Mouse (Mus musculus) midbrain, embryonic 14.5 days (tissue): ENCODE measurements around the gene Nova2. TPM values are rescaled to one million over a fixed set of nuclear protein-coding genes. Genes with fewer than 3 reads are reported as not detected.
A peak's percentile ranks its signal among the peaks of the same experiment; 100 is the strongest.

Experiments used
- ATAC-seq: fragments of 200-750 bp; cut with Nextera tagmentation; 2 replicates; pipeline ENCODE4 v1.8.0; 2017; ENCODE audit warnings: moderate number of reproducible peaks, moderate library complexity; ENCODE audit not compliant: low FRiP score, low TSS enrichment
- DNase-seq: peaks from one replicate; pipeline ENCODE4 v3.0.0-alpha.2; 2015
- H3K27ac ChIP-seq: fragments of 300-500 bp; sonication (generic); replicated peaks from 2 replicates; pipeline ENCODE4 v1.5.1; 2014; ENCODE audit warnings: mild to moderate bottlenecking, low read depth, low read length, moderate library complexity
- H3K27me3 ChIP-seq: fragments of 300-500 bp; sonication (generic); 2 replicates; pipeline ENCODE4 v1.6.1; 2014; ENCODE audit warnings: low read length, control low read depth, mixed read lengths; ENCODE audit not compliant: control insufficient read depth, insufficient read depth
- H3K36me3 ChIP-seq: fragments of 300-500 bp; sonication (generic); 2 replicates; pipeline ENCODE4 v1.6.1; 2014; ENCODE audit warnings: low read length, control low read depth; ENCODE audit not compliant: control insufficient read depth, insufficient read depth
- H3K4me1 ChIP-seq: fragments of 300-500 bp; sonication (generic); 2 replicates; pipeline ENCODE4 v1.6.1; 2014; ENCODE audit warnings: mild to moderate bottlenecking, antibody characterized with exemption, low read length, control low read depth; ENCODE audit not compliant: control insufficient read depth, insufficient read depth
- H3K4me2 ChIP-seq: fragments of 300-500 bp; sonication (generic); 2 replicates; pipeline ENCODE4 v1.6.1; 2014; ENCODE audit warnings: mild to moderate bottlenecking, low read length, moderate library complexity
- H3K4me3 ChIP-seq: fragments of 300-500 bp; sonication (generic); replicated peaks from 2 replicates; pipeline ENCODE4 v1.5.1; 2014; ENCODE audit warnings: low read depth, low read length
- H3K9ac ChIP-seq: fragments of 300-500 bp; sonication (generic); replicated peaks from 2 replicates; pipeline ENCODE4 v1.6.1; 2014; ENCODE audit warnings: mild to moderate bottlenecking, low read length, moderate library complexity
- H3K9me3 ChIP-seq: fragments of 300-500 bp; sonication (generic); 2 replicates; pipeline ENCODE4 v1.6.1; 2016; ENCODE audit warnings: low read length, control low read depth, mixed read lengths; ENCODE audit not compliant: control insufficient read depth
- WGBS: fragments of 180-500 bp; shearing (Covaris S2); extraction: QIAGEN DNeasy Blood & Tissue Kit; methylation state at CpG from one replicate; pipeline ENCODE4 v1.1.7; 2014; 5-methylcytosine and 5-hydroxymethylcytosine counted together
- polyA plus RNA-seq: library from polyadenylated mRNA; unstranded; fragments of >200 nt; fragmentation: Nextera tagmentation; extraction: Ambion mirVana; gene quantifications from 2 replicates; pipeline ENCODE4 v1.2.1, GENCODE M21; 2014

Gene Nova2
- polyA plus RNA-seq, 1 experiment from 2014 or later = 20.7 TPM

DNA sequence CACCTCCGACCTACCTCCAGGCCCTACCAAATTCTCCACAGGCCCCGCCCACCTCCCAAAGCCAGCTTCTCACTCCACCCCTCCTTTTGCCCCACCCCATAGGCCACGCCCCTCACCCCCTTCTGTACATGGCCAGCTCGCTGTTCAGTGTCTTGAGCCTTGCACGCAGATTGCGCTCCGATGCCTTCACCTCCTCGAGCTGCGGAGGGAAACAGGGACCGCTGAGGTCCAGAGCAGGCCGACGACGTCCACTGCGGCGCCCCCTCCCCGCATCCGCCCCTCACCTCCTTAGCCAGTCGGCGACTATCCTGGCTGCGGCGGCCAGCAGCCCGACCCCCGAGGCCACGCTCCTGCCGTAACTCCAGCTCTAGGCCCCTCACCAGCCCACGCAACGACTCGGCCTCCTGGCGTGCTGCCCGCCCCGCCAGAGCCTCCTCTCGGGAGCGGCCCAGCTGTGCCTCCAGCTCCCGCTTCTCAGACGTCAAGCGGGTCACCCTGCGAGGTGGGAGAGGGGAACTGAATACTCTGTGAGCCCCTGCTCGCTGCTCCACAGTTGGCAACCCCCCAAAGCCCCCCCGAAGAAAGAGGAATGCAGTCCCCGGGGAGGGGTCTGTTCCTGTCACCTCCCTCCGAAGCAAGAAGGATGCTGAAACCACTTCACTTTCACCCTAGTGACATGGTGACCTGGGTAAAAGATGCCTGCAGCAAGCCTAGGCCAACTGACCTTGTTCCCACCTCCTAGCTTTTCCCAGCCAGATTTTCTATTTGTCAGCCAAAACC lies 31.8 kb upstream of the Nova2 start:
- ATAC-seq (peak; percentile 21; the same call in 1 of the 2 replicates), DNase-seq (peak; percentile 66)
- H3K36me3 ChIP-seq = no peaks in the 10 kb centered on the region
- H3K4me3 ChIP-seq = peak overlapping the region; percentile 45
- H3K27ac ChIP-seq = no peak overlapping the region
- H3K4me1 ChIP-seq = peaks cover 17% of the 10 kb centered on the region
- no peaks in the 10 kb centered on the region for H3K9me3 ChIP-seq
- no peaks in the 10 kb centered on the region for H3K27me3 ChIP-seq
- H3K4me2 ChIP-seq = peak overlapping the region; percentile 69
- peak overlapping the region; percentile 54 for H3K9ac ChIP-seq
- 1% methylated on average over 41 of the region's 41 CpGs for WGBS

DNA sequence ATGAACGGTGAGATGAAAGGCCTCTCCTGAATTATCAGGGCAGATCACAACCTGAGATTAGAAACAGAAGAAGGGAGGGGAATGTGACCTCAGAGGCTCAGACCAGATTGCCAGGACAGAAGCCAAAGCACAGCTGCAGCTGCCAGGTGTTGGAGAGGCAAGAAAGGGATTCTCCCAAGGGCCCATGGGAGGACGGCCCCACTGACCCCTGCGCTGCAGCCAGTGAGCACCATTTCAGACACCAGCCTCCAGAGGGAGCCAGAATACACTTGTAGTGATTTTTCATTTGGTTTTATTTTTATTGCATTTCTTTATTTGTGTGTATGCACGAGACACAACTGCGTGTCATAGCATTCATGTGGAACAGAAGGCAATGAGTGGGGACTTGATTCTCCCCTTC lies 29.2 kb upstream of the Nova2 start:
- no peak overlapping the region for H3K9ac ChIP-seq
- H3K27ac ChIP-seq = 0 out of 2 replicates have a peak overlapping the region, but pooled peaks have one; percentile 9
- no peaks in the 10 kb centered on the region for H3K27me3 ChIP-seq
- no peaks in the 10 kb centered on the region for H3K9me3 ChIP-seq
- H3K36me3 ChIP-seq = no peaks in the 10 kb centered on the region
- peaks cover 17% of the 10 kb centered on the region for H3K4me1 ChIP-seq
- ATAC-seq = no peak
- H3K4me3 ChIP-seq = no peak overlapping the region
- WGBS = 25% methylated on average over 5 of the region's 5 CpGs
- peak; percentile 80 for DNase-seq
- H3K4me2 ChIP-seq = no peak overlapping the region

DNA sequence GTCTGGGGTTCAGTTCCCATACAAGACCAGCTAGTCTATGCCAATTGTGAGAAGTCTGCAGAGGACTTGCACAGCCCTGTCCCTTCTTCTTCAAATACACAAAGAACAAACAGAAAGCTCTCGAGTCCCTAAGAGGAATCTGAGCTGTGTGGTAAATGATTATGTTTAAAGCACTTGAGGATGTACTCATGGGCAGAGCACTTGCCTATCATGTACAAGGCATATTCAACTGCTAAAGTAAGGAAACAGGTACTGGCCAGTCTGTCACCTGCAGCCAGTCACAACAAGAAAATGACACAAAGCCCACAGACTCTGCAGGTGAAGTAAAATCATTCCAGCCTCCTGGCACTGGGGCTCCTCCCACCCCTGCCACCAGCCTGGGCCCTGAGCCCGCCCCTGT lies 25.2 kb upstream of the Nova2 start:
- WGBS = 93% methylated on average over 2 of the region's 2 CpGs
- no peak overlapping the region for H3K4me3 ChIP-seq
- no peaks in the 10 kb centered on the region for H3K36me3 ChIP-seq
- H3K9me3 ChIP-seq = no peaks in the 10 kb centered on the region
- H3K4me1 ChIP-seq = no peaks in the 10 kb centered on the region
- DNase-seq (no peak), ATAC-seq (no peak)
- no peak overlapping the region for H3K27ac ChIP-seq
- no peak overlapping the region for H3K4me2 ChIP-seq
- no peak overlapping the region for H3K9ac ChIP-seq
- no peaks in the 10 kb centered on the region for H3K27me3 ChIP-seq

DNA sequence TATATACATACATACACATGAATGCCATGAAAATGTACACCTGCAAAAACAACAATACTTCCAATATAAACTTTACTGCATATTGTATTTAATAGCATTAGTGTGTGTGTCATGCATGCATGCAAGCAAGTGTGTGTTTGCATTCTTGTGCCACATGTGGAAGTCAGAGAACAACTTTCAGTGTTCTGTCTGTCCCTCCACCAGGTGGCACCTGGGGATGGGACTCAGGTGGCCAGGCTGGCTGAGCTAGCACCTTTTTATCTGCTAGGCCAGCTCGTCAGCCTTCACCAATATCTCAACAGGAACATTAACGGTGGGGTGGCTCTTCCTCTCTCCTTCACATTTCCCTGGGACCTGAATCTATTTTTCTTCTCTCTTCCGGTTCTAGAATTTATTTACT lies 23.2 kb upstream of the Nova2 start:
- DNase-seq (peak; percentile 29), ATAC-seq (no peak)
- no peaks in the 10 kb centered on the region for H3K27me3 ChIP-seq
- 74% methylated on average over 3 of the region's 3 CpGs for WGBS
- no peak overlapping the region for H3K4me3 ChIP-seq
- no peak overlapping the region for H3K4me2 ChIP-seq
- H3K9me3 ChIP-seq = no peaks in the 10 kb centered on the region
- H3K4me1 ChIP-seq = no peaks in the 10 kb centered on the region
- H3K9ac ChIP-seq = no peak overlapping the region; the same call in 1 of the 2 replicates
- 0 out of 2 replicates have a peak, but pooled peaks cover 3% of the 10 kb centered on the region for H3K36me3 ChIP-seq
- H3K27ac ChIP-seq = no peak overlapping the region

DNA sequence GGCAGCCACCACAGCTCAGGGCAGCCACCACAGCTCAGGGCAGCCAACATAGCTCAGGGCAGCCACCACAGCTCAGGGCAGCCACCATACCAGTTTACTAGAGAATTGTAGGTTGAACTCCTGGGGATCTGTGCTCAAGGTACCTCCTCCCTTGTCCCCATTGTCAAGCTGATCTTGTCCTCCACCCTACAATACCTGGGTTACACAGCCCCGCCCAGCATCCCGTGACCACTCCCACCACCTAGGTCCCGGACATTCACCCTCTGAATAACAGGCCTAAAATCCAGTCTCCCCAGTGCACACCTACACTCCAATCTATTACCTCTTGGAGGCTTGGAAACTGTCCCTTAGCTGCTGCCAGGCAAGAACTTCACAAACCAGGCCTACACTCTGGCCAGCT lies 20.7 kb upstream of the Nova2 start:
- H3K4me2 ChIP-seq = no peak overlapping the region
- no peaks in the 10 kb centered on the region for H3K27me3 ChIP-seq
- H3K9ac ChIP-seq = no peak overlapping the region
- no peak for DNase-seq
- 0 out of 2 replicates have a peak, but pooled peaks cover 3% of the 10 kb centered on the region for H3K36me3 ChIP-seq
- H3K4me1 ChIP-seq = peaks cover 8% of the 10 kb centered on the region
- H3K27ac ChIP-seq = no peak overlapping the region
- WGBS = 80% methylated on average over 3 of the region's 3 CpGs
- no peak overlapping the region for H3K4me3 ChIP-seq
- H3K9me3 ChIP-seq = no peaks in the 10 kb centered on the region
- no peak for ATAC-seq

DNA sequence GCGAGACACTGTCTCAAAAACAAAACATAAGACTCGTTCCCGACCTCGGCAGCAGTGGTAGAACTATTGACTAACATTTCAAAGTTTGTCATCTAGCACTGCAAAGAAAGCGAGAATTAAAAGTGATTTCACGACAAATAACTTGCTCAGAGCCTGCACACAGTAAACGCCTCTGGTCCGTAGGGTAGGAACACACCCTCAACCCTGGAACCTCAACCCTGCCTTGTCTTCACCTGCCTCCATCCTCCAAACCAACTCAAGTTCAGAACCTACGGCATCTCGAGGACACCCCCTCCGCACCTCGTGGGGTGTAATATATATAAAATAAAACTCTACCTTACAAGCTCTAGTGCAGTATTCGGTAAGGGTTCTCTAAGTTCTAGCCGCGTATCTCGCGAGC lies 15.9 kb upstream of the Nova2 start:
- peaks cover 8% of the 10 kb centered on the region for H3K4me1 ChIP-seq
- ATAC-seq (peak; percentile 24), DNase-seq (no peak)
- 0 out of 2 replicates have a peak, but pooled peaks cover 3% of the 10 kb centered on the region for H3K36me3 ChIP-seq
- no peak overlapping the region for H3K27ac ChIP-seq
- peak overlapping the region; percentile 39; the same call in 1 of the 2 replicates for H3K9ac ChIP-seq
- peak overlapping the region; percentile 77 for H3K4me2 ChIP-seq
- WGBS = 6% methylated on average over 17 of the region's 17 CpGs
- H3K4me3 ChIP-seq = peak overlapping the region; percentile 57
- no peaks in the 10 kb centered on the region for H3K27me3 ChIP-seq
- H3K9me3 ChIP-seq = no peaks in the 10 kb centered on the region

DNA sequence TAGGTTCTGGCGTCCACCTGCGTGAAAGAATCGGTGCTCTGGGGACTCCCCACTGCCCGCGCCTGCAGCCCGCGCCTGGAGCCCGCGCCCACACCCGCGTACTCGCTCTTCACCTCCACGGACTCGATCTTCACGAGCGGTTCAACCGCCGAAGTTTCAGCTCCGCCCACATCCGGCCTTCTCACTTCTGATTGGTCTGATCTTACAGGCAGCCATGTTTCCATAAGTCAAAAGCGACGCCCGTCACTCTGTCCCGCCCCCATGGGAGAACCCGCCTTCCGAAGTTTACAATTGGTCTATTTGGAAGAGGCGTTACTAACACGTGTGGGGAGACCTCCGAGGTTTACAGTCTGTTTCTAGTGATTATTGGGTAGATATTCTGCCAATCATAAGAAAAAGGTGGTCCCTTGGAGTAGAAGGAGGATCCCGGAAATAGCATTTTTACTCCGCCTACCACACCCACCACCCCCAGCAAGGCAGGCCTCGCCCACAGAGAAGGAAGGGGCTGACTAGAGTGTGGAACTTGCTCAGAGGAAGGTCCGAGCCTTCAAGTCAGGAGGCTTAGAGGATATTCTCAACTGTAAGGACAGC lies 15.4 kb upstream of the Nova2 start, which contains the start of gene Ccdc61:
Gene Ccdc61 (minus strand): TSS at position 175 of the 591 bp plus-strand sequence.
- Histone ChIP-seq H3K9ac (peak within 1 kb of the TSS; percentile 39; the same call in 1 of the 2 replicates), H3K4me3 (peak within 1 kb of the TSS; percentile 57), H3K4me1 (peaks cover 8% of the 10 kb centered on the region), H3K9me3 (no peaks in the 10 kb centered on the region), H3K4me2 (peak within 1 kb of the TSS; percentile 77), H3K36me3 (0 out of 2 replicates have a peak, but pooled peaks cover 3% of the 10 kb centered on the region), H3K27me3 (no peaks in the 10 kb centered on the region), H3K27ac (no peak within 1 kb of the TSS; the same call in 1 of the 2 replicates)
- peak; percentile 100 for ATAC-seq
- under 1% methylated on average over 33 of the region's 33 CpGs for WGBS
- DNase-seq = peak; percentile 99

DNA sequence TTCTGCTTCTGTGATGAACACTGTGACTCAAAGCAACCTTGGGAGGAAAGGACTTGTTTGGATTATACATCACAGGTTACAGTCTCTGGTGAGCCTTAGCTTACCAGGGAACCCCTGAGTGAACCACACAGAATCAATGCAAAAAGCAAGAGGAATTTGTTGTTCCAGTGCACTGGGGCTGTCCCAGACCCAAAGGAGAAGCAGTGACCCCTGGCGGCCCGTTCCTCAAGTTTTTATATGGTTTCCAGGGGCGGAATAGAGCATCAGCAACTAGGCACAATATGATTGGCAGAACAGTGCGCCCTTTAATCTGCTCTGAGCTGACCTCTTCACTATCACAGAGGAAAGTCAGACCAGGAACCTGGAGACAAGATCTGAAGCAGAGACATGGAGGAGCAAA lies 9.4 kb upstream of the Nova2 start:
- no peak overlapping the region for H3K4me2 ChIP-seq
- H3K9me3 ChIP-seq = no peaks in the 10 kb centered on the region
- no peaks in the 10 kb centered on the region for H3K27me3 ChIP-seq
- DNase-seq = no peak
- no peaks in the 10 kb centered on the region for H3K36me3 ChIP-seq
- ATAC-seq = no peak
- H3K4me1 ChIP-seq = peaks cover 5% of the 10 kb centered on the region
- H3K9ac ChIP-seq = no peak overlapping the region
- H3K4me3 ChIP-seq = no peak overlapping the region
- H3K27ac ChIP-seq = no peak overlapping the region
- 73% methylated on average over 4 of the region's 4 CpGs for WGBS
